Mouse (Mus musculus): ENCODE results near the gene Rad1. TPM values are rescaled to one million over a fixed set of nuclear protein-coding genes. Genes with fewer than 3 reads are reported as not detected.
A peak's percentile ranks its signal among the peaks of the same experiment; 100 is the strongest.
"Not testable (repeated sequence)": the region's sequence is repeated elsewhere in the genome, so short reads cannot be mapped to it uniquely, and the experiment has no call there.

Gene Rad1
- 10 to 100 TPM; 11.9 to 15.9 TPM for total RNA-seq (2021)

- peak; percentile 93 for DNase-seq
- intact Hi-C loops (cut with DNase I), result no loop called here
These were observed at the start of gene Rad1, which contains the start of gene Brix1 for GRCm38 (mm10) chr15:10485484-10486364. Gene Rad1, plus strand, starts transcription at chr15:10486018. Gene Brix1, minus strand, starts transcription at chr15:10485947.

GRCm38 (mm10) chr15:10436893-10437292 is 48.9 kb upstream of the Rad1 start:
- intact Hi-C loops (cut with DNase I), result no loop called here
- no peak for DNase-seq

- intact Hi-C loops (cut with DNase I), result loop anchor here (10.0 kb wide), 1 partner anchor 985 kb away; no protein-coding TSS in a partner anchor
- no peak for DNase-seq
These were observed 45.9 kb upstream of the Rad1 start for GRCm38 (mm10) chr15:10439963-10440362.

GRCm38 (mm10) chr15:10441493-10441892 is 44.3 kb upstream of the Rad1 start:
- DNase-seq, result no peak
- intact Hi-C loops (cut with DNase I), result loop anchor here (10.0 kb wide), 1 partner anchor 987 kb away; no protein-coding TSS in a partner anchor

GRCm38 (mm10) chr15:10442275-10442674 is 43.5 kb upstream of the Rad1 start:
- DNase-seq, result no peak
- intact Hi-C loops (cut with DNase I), result loop anchor here (10.0 kb wide), 1 partner anchor 987 kb away; no protein-coding TSS in a partner anchor

- intact Hi-C loops (cut with DNase I), result loop anchor here (10.0 kb wide), 1 partner anchor 992 kb away; no protein-coding TSS in a partner anchor
- no peak for DNase-seq
These were observed 38.7 kb upstream of the Rad1 start for GRCm38 (mm10) chr15:10447102-10447501.

GRCm38 (mm10) chr15:10460986-10461385 is 24.8 kb upstream of the Rad1 start:
- DNase-seq, result no peak
- intact Hi-C loops (cut with DNase I), result no loop called here

GRCm38 (mm10) chr15:10463555-10463954 is 22.3 kb upstream of the Rad1 start:
- intact Hi-C loops (cut with DNase I), result no loop called here

GRCm38 (mm10) chr15:10464678-10465077 is 21.1 kb upstream of the Rad1 start:
- no peak for DNase-seq
- intact Hi-C loops (cut with DNase I), result no loop called here

More at GRCm38 (mm10) chr15:10463555-10463954, 22.3 kb upstream of the Rad1 start:
- no peak for DNase-seq

- no peak for DNase-seq
- intact Hi-C loops (cut with DNase I), result no loop called here
These were observed 17.1 kb upstream of the Rad1 start for GRCm38 (mm10) chr15:10468761-10469160.

GRCm38 (mm10) chr15:10469641-10470150 is 16.1 kb upstream of the Rad1 start:
- peak; percentile 36 for DNase-seq
- intact Hi-C loops (cut with DNase I), result no loop called here

- intact Hi-C loops (cut with DNase I), result no loop called here
- peak; percentile 87 for DNase-seq
These were observed 15.5 kb upstream of the Rad1 start, which contains the start of gene Dnajc21 for GRCm38 (mm10) chr15:10470151-10470831. Gene Dnajc21, minus strand, starts transcription at chr15:10470516.

GRCm38 (mm10) chr15:10470941-10471340 is 14.9 kb upstream of the Rad1 start:
- intact Hi-C loops (cut with DNase I), result no loop called here
- DNase-seq, result no peak

- DNase-seq, result no peak
- intact Hi-C loops (cut with DNase I), result no loop called here
These were observed 584 bp downstream of the Rad1 start for GRCm38 (mm10) chr15:10486365-10486839.

- intact Hi-C loops (cut with DNase I), result no loop called here
- no peak for DNase-seq
These were observed 1.4 kb downstream of the Rad1 start for GRCm38 (mm10) chr15:10487246-10487645.

GRCm38 (mm10) chr15:10490101-10490500 is 4.3 kb downstream of the Rad1 start:
- DNase-seq, result no peak
- intact Hi-C loops (cut with DNase I), result loop anchor here (5.0 kb wide), 1 partner anchor 887 kb away; no protein-coding TSS in a partner anchor

GRCm38 (mm10) chr15:10495944-10496343 is 10.1 kb downstream of the Rad1 start:
- DNase-seq, result no peak
- intact Hi-C loops (cut with DNase I), result no loop called here

GRCm38 (mm10) chr15:10496696-10497095 is 10.9 kb downstream of the Rad1 start:
- DNase-seq; intact Hi-C loops (cut with DNase I): not testable (repeated sequence)

GRCm38 (mm10) chr15:10499593-10499992 is 13.8 kb downstream of the Rad1 start:
- DNase-seq, result no peak
- intact Hi-C loops (cut with DNase I), result no loop called here

- DNase-seq, result no peak
- intact Hi-C loops (cut with DNase I), result loop anchor here (5.0 to 10.0 kb wide), 2 partner anchors 215 to 402 kb away; partner anchors contain the start of gene Rai14
These were observed 14.2 kb downstream of the Rad1 start for GRCm38 (mm10) chr15:10500035-10500434.
